12 mouse cellular contexts compared by ENCODE assay signal in the genomic region with DNA sequence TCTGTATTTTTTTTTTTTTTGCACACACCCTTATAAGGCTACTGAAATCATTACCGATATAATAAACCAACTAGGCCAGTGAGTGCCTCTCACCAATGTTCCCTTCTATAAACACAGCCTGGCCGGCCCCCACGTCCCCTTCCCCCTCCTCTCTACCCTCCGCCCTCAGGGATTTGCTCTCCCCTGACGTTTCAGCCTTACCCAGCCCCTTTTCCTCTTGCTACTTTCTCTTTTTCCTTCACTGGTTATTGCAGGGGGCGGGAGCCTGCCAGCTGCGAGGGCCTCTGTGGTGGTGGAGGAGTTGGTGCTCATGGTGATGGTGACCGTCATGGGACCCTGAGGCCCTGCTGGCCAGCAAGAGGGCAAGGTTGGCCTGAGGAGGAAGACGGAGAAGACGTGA.
DNase-seq lines count a peak whose midpoint lies in the region; ATAC-seq and TF ChIP-seq lines count a peak whose summit lies in the region.
"Had no signal": no experiment of that assay in that cellular context is flagged by ENCODE, and none has a peak within 500 bp of the region (broad histone marks: within the 10 kb centered on the region; RNA-seq: fewer than 3 reads in every experiment).

No protein-coding gene starts in this region.

- peak; percentile 54 for TF ChIP-seq POLR2A in testis, adult 2 months (IDR thresholded peaks at IDR 0.05; ENCODE audit: control insufficient read depth, low read depth, low read length)

- no peak for TF ChIP-seq CTCF in gastrocnemius, adult 2 months (IDR thresholded peaks at IDR 0.05)
- TF ChIP-seq CTCF in lung, embryonic 14.5 days (IDR thresholded peaks at IDR 0.05; ENCODE audit: low read depth) = no peak
- TF ChIP-seq CTCF in testis, adult 2 months (IDR thresholded peaks at IDR 0.05; ENCODE audit: control insufficient read depth, insufficient read depth, insufficient replicate concordance, low read depth, low read length) = no peak

- peak overlapping the region; percentile 79 for H3K27ac ChIP-seq in gastrocnemius, adult 2 months
- no peak overlapping the region; the same call in 1 of the 2 replicates for H3K27ac ChIP-seq in liver, embryonic 11.5 days (ENCODE audit: low read depth, low read length)
- H3K27ac ChIP-seq in liver, embryonic 12.5 days = no peak overlapping the region
- peak overlapping the region; percentile 95 for H3K27ac ChIP-seq in lung, embryonic 14.5 days (ENCODE audit: low read depth)
- peak overlapping the region; percentile 23; the same call in 1 of the 2 replicates for H3K27ac ChIP-seq in testis, adult 2 months (ENCODE audit: control insufficient read depth, insufficient read depth, low read depth, low read length)
- H3K27ac ChIP-seq: hindbrain, embryonic 15.5 days; midbrain, embryonic 12.5 days had no signal

- H3K9ac ChIP-seq in liver, embryonic 11.5 days (ENCODE audit: low read depth, low read length) = no peak overlapping the region
- no peak overlapping the region for H3K9ac ChIP-seq in liver, embryonic 12.5 days
- H3K9ac ChIP-seq in lung, embryonic 14.5 days = peak overlapping the region; percentile 65
- H3K9ac ChIP-seq: forebrain, postnatal 0 days; hindbrain, embryonic 15.5 days; midbrain, embryonic 12.5 days had no signal

- no peak for ATAC-seq in liver, embryonic 11.5 days (replicated peaks; ENCODE audit: low FRiP score)
- no peak for ATAC-seq in liver, embryonic 12.5 days
- ATAC-seq in lung, embryonic 14.5 days (ENCODE audit: insufficient read depth) = peak; percentile 85
- ATAC-seq: forebrain, postnatal 0 days had no signal

- no peaks in the 10 kb centered on the region for H3K27me3 ChIP-seq in liver, embryonic 11.5 days (replicated peaks; ENCODE audit: control insufficient read depth, insufficient read depth, low read length)
- H3K27me3 ChIP-seq in liver, embryonic 12.5 days (replicated peaks) = peaks cover 4% of the 10 kb centered on the region; the same call in 1 of the 2 replicates
- no peaks in the 10 kb centered on the region for H3K27me3 ChIP-seq in lung, embryonic 14.5 days (ENCODE audit: insufficient read depth, low read length)
- no peaks in the 10 kb centered on the region for H3K27me3 ChIP-seq in testis, adult 2 months (ENCODE audit: control insufficient read depth, insufficient read depth, low read length)
- H3K27me3 ChIP-seq: hindbrain, embryonic 15.5 days; midbrain, embryonic 12.5 days had no signal

- H3K4me3 ChIP-seq in gastrocnemius, adult 2 months = peak overlapping the region; percentile 63
- no peak overlapping the region for H3K4me3 ChIP-seq in liver, embryonic 11.5 days (ENCODE audit: low read depth, low read length)
- H3K4me3 ChIP-seq in liver, embryonic 12.5 days = no peak overlapping the region
- H3K4me3 ChIP-seq in lung, embryonic 14.5 days (ENCODE audit: low read depth, low read length) = peak overlapping the region; percentile 52
- peak overlapping the region; percentile 41 for H3K4me3 ChIP-seq in testis, adult 2 months (ENCODE audit: control insufficient read depth, low read depth, low read length)
- H3K4me3 ChIP-seq: hindbrain, embryonic 15.5 days; midbrain, embryonic 12.5 days had no signal

- H3K36me3 ChIP-seq in liver, embryonic 11.5 days (ENCODE audit: control insufficient read depth, insufficient read depth, low read length) = no peaks in the 10 kb centered on the region
- H3K36me3 ChIP-seq in liver, embryonic 12.5 days = no peaks in the 10 kb centered on the region
- H3K36me3 ChIP-seq in lung, embryonic 14.5 days (ENCODE audit: insufficient read depth) = 0 out of 2 replicates have a peak, but pooled peaks cover 4% of the 10 kb centered on the region
- no peaks in the 10 kb centered on the region for H3K36me3 ChIP-seq in testis, adult 2 months (ENCODE audit: control insufficient read depth, insufficient read depth, low read length)
- H3K36me3 ChIP-seq: hindbrain, embryonic 15.5 days; midbrain, embryonic 12.5 days had no signal

- intact Hi-C loops in gastrocnemius, adult 2 months (cut with DNase I) = loop anchor here (1.0 to 2.0 kb wide), 2 partner anchors 37 to 46 kb away; no protein-coding TSS in a partner anchor
- intact Hi-C loops in gastrocnemius, postnatal 36 days (cut with DNase I) = loop anchor here (1.0 kb wide), 1 partner anchor 46 kb away; no protein-coding TSS in a partner anchor

- peak; percentile 47 for DNase-seq in gastrocnemius, adult 2 months
- no peak for DNase-seq in gastrocnemius, postnatal 36 days
- DNase-seq in liver, embryonic 11.5 days (ENCODE audit: low spot score) = no peak
- peak; percentile 85 for DNase-seq in lung, embryonic 14.5 days
- DNase-seq in cerebellum, adult 11 months = no peak
- DNase-seq in cerebellum, postnatal 4 days (ENCODE audit: low spot score in 2 of 2) = no peak
- DNase-seq: embryo, embryonic 11 days; forebrain, postnatal 0 days had no signal

- peak overlapping the region; percentile 20; the same call in 1 of the 2 replicates for H3K4me2 ChIP-seq in liver, embryonic 11.5 days
- no peak overlapping the region for H3K4me2 ChIP-seq in liver, embryonic 12.5 days
- H3K4me2 ChIP-seq in lung, embryonic 14.5 days = peak overlapping the region; percentile 76
- H3K4me2 ChIP-seq: midbrain, embryonic 12.5 days had no signal

- WGBS in liver, embryonic 11.5 days = 64% methylated on average over 10 of the region's 10 CpGs
- WGBS in liver, embryonic 12.5 days (ENCODE audit: insufficient replicate concordance) = 64% methylated on average over 10 of the region's 10 CpGs
- 24% methylated on average over 10 of the region's 10 CpGs for WGBS in lung, embryonic 14.5 days

- H3K9me3 ChIP-seq in liver, embryonic 11.5 days (ENCODE audit: control insufficient read depth, low read length) = no peaks in the 10 kb centered on the region
- no peaks in the 10 kb centered on the region for H3K9me3 ChIP-seq in liver, embryonic 12.5 days (replicated peaks)
- H3K9me3 ChIP-seq in lung, embryonic 14.5 days (ENCODE audit: low read depth, low read length) = no peaks in the 10 kb centered on the region
- H3K9me3 ChIP-seq: hindbrain, embryonic 15.5 days; midbrain, embryonic 12.5 days had no signal

- peaks cover 19% of the 10 kb centered on the region for H3K4me1 ChIP-seq in liver, embryonic 11.5 days (replicated peaks; ENCODE audit: control insufficient read depth, insufficient read depth, low read length)
- peaks cover 18% of the 10 kb centered on the region for H3K4me1 ChIP-seq in liver, embryonic 12.5 days
- H3K4me1 ChIP-seq in lung, embryonic 14.5 days (ENCODE audit: insufficient read depth) = peaks cover 27% of the 10 kb centered on the region
- H3K4me1 ChIP-seq in testis, adult 2 months (ENCODE audit: control insufficient read depth, insufficient read depth, low read length) = no peaks in the 10 kb centered on the region

Comparison
In these comparisons a context has a peak if more than half of its experiments do, and no peak if none do; other contexts are left out.
1. DNase-seq: peak in gastrocnemius, adult 2 months (single experiment) and lung, embryonic 14.5 days (single experiment); none in gastrocnemius, postnatal 36 days (0 of 2), liver, embryonic 11.5 days (single experiment), cerebellum, adult 11 months (single experiment) and cerebellum, postnatal 4 days (0 of 2).
2. H3K27ac ChIP-seq: peak in gastrocnemius, adult 2 months (single experiment), lung, embryonic 14.5 days (single experiment) and testis, adult 2 months (single experiment); none in liver, embryonic 11.5 days (single experiment) and liver, embryonic 12.5 days (single experiment).
3. H3K4me3 ChIP-seq: peak in gastrocnemius, adult 2 months (single experiment), lung, embryonic 14.5 days (single experiment) and testis, adult 2 months (single experiment); none in liver, embryonic 11.5 days (single experiment) and liver, embryonic 12.5 days (single experiment).